Mouse (Mus musculus): ENCODE measurements at regions not wholly inside any gene's neighbourhood (a gene's known extent, or its start where the extent isn't known, plus 50 kb on each side); places are given as distances from the start of the nearest gene placed in this dataset.

- no peak for TF ChIP-seq MAX (IDR thresholded peaks at IDR 0.05)
- TF ChIP-seq FOSL1 (IDR thresholded peaks at IDR 0.05; ENCODE audit: insufficient read depth, low read length, poor library complexity, severe bottlenecking): no peak
- TF ChIP-seq CTCF (IDR thresholded peaks at IDR 0.05; ENCODE audit: control insufficient read depth, insufficient read depth, insufficient read length): no peak
- no peak for TF ChIP-seq MYOG (IDR thresholded peaks at IDR 0.05; ENCODE audit: control insufficient read depth, extremely low read depth, insufficient read length)
Measured at GRCm38 (mm10) chr16:85231908-85232467, 58.4 kb upstream of the App start.

Data from C2C12 (cell line).